Comparison of ENCODE assay signal across 11 mouse cellular contexts in the genomic region with DNA sequence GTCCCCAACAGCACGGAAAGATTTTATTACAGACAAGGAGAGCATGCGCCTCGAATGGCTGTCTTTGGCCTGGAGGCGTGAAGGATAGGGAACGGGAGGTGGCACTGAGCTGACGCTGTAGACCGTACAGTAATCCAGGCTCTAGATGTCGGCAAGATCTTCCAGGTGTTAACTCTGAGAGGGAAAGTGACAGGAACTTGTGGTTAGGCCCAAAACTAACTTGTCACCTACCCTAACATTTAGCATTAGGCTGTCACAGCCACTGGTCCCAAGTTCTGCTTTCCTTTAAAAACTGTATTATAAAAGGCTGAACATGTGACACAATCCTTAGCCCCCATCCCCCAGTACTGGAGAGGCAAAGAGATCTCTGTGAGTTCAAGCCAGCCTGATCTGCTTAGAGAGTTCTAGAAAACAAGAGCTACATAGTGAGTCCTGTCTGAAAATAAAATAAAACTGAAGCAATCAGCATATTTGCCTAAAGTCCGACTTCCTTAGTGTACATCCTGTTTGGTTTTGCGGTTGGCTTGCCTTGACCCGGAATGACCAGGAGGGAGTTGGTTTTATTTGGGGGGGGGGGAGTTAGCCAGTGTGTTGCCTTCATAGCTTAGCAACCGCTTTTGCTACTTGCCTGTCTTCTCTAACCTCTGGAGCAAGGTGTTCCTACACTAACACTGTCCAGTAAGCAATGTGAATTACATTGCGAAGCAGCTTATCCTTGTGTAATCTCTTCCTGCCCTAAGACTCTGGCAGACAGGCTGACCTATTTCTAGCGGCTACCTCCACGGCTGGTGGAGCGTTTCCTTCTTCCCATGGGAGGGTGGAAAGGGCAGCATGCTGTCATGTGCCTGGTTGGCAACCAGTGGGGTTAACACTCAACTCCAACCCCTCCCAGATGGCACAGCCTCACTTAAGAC.
DNase-seq lines count a peak whose midpoint lies in the region; ATAC-seq lines count a peak whose summit lies in the region.
"Had no signal": no experiment of that assay in that cellular context is flagged by ENCODE, and none has a peak within 500 bp of the region (broad histone marks: within the 10 kb centered on the region; RNA-seq: fewer than 3 reads in every experiment).

No protein-coding gene starts in this region.

- H3K9me3 ChIP-seq in kidney, embryonic 14.5 days (ENCODE audit: control insufficient read depth, low read length), result no peaks in the 10 kb centered on the region
- H3K9me3 ChIP-seq: embryonic facial prominence, embryonic 12.5 days; limb, embryonic 13.5 days had no signal

- H3K4me3 ChIP-seq in kidney, embryonic 14.5 days (ENCODE audit: low read length), result no peak overlapping the region
- no peak overlapping the region for H3K4me3 ChIP-seq in brown adipose tissue, adult 24 weeks (ENCODE audit: insufficient read depth, low read depth, low read length)
- H3K4me3 ChIP-seq: embryonic facial prominence, embryonic 12.5 days; limb, embryonic 13.5 days had no signal

- H3K9ac ChIP-seq in kidney, embryonic 14.5 days (ENCODE audit: low read depth, low read length), result no peak overlapping the region
- H3K9ac ChIP-seq: embryonic facial prominence, embryonic 12.5 days; limb, embryonic 13.5 days had no signal

- H3K4me1 ChIP-seq in kidney, embryonic 14.5 days (ENCODE audit: control insufficient read depth, insufficient read depth, low read length), result no peaks in the 10 kb centered on the region
- H3K4me1 ChIP-seq in brown adipose tissue, adult 24 weeks (ENCODE audit: control insufficient read depth, insufficient read depth, insufficient read length, low read length), result no peaks in the 10 kb centered on the region
- H3K4me1 ChIP-seq: embryonic facial prominence, embryonic 12.5 days; limb, embryonic 13.5 days had no signal

- H3K27ac ChIP-seq in kidney, embryonic 14.5 days (ENCODE audit: low read depth, low read length), result no peak overlapping the region
- peak overlapping the region; percentile 41 for H3K27ac ChIP-seq in brown adipose tissue, adult 24 weeks (replicated peaks; ENCODE audit: low read depth, low read length)
- H3K27ac ChIP-seq: embryonic facial prominence, embryonic 12.5 days; limb, embryonic 13.5 days had no signal

- intact Hi-C loops in left cerebral cortex, postnatal 36 days (cut with DNase I), result no loop called here

- no peaks in the 10 kb centered on the region for H3K36me3 ChIP-seq in kidney, embryonic 14.5 days (ENCODE audit: control insufficient read depth, insufficient read depth, low read length)
- H3K36me3 ChIP-seq: embryonic facial prominence, embryonic 12.5 days; limb, embryonic 13.5 days had no signal

- ATAC-seq in kidney, embryonic 14.5 days (ENCODE audit: low FRiP score, low TSS enrichment), result no peak
- ATAC-seq: hindbrain, embryonic 16.5 days had no signal

- WGBS in kidney, embryonic 14.5 days, result 58% methylated on average over 16 of the region's 16 CpGs

- no peaks in the 10 kb centered on the region for H3K27me3 ChIP-seq in kidney, embryonic 14.5 days (ENCODE audit: control insufficient read depth, insufficient read depth, low read length)
- H3K27me3 ChIP-seq: embryonic facial prominence, embryonic 12.5 days; limb, embryonic 13.5 days had no signal

- H3K4me2 ChIP-seq in kidney, embryonic 14.5 days (replicated peaks; ENCODE audit: low read depth, low read length), result no peak overlapping the region
- H3K4me2 ChIP-seq: embryonic facial prominence, embryonic 12.5 days; limb, embryonic 13.5 days had no signal

- peak; percentile 76 for DNase-seq in kidney, adult 11 months
- DNase-seq in kidney, postnatal 25 days, result peak; percentile 66 to 88
- DNase-seq in natural killer cell, adult 2 months (ENCODE audit: low spot score in 2 of 2), result peak; percentile 8 to 12
- no peak for DNase-seq in left cerebral cortex, postnatal 36 days (ENCODE audit: low spot score in 2 of 2)
- no peak for DNase-seq in c-Kit-positive CD71-positive TER-119-positive erythroid progenitor cells, embryonic 14.5 days (ENCODE audit: low spot score)
- no peak for DNase-seq in thymus, postnatal 4 days

Comparison
In these comparisons a context has a peak if more than half of its experiments do, and no peak if none do; other contexts are left out.
1. DNase-seq: peak in kidney, adult 11 months (single experiment), kidney, postnatal 25 days (2 of 2) and natural killer cell, adult 2 months (2 of 2); none in left cerebral cortex, postnatal 36 days (0 of 2), c-Kit-positive CD71-positive TER-119-positive erythroid progenitor cells, embryonic 14.5 days (single experiment) and thymus, postnatal 4 days (single experiment).